ENCODE assay signal across 9 mouse cellular contexts in the genomic region with DNA sequence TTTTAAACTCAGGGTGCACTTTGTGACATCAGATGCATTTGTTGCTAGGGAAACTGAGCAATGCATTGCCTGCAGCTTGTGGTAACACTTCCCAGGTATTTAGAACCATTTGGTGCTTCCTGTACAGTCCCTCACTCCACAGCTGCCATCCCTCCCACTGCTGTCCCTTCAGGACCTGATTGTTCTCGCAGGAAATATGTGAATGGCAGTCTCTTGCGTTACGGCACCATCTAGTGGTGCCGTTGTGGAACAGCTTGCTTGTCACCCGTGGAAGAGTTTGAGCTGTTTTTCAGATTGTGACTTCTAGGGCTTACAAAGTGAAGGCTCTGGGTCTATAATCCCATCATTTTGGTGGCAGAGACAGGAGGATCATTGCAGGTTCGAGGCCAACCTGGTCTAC. TPM values are rescaled to one million over a fixed set of nuclear protein-coding genes. Genes with fewer than 3 reads are reported as not detected.
DNase-seq lines count a peak whose midpoint lies in the region; ATAC-seq and TF ChIP-seq lines count a peak whose summit lies in the region.
"Had no signal": no experiment of that assay in that cellular context is flagged by ENCODE, and none has a peak within 500 bp of the region (broad histone marks: within the 10 kb centered on the region; RNA-seq: fewer than 3 reads in every experiment).

No protein-coding gene starts in this region.

- TF ChIP-seq CTCF in heart, postnatal 0 days (IDR thresholded peaks at IDR 0.05; ENCODE audit: low read depth): peak; percentile 86
- TF ChIP-seq CTCF in MEL (IDR thresholded peaks at IDR 0.05 in 2 of 3, conservative IDR thresholded peaks at IDR 0.05 in 1 of 3; ENCODE audit: control insufficient read depth in 1 of 3, insufficient read depth in 1 of 3, low read depth in 2 of 3, low read length in 3 of 3, poor library complexity in 1 of 3, severe bottlenecking in 1 of 3): peak; percentile 49 to 68 (median 59)

- no peak for TF ChIP-seq POLR2A in MEL (IDR thresholded peaks at IDR 0.05; ENCODE audit: control insufficient read depth in 1 of 2, insufficient read depth in 1 of 2, low read depth in 1 of 2, low read length in 2 of 2, poor library complexity in 1 of 2)

- H3K9ac ChIP-seq in heart, postnatal 0 days (replicated peaks; ENCODE audit: low read depth, low read length): no peak overlapping the region
- H3K9ac ChIP-seq in heart, embryonic 12.5 days: no peak overlapping the region
- no peak overlapping the region for H3K9ac ChIP-seq in MEL (ENCODE audit: control insufficient read depth, low read depth, low read length, poor library complexity, severe bottlenecking)
- H3K9ac ChIP-seq in neural tube, embryonic 11.5 days (ENCODE audit: low read length): no peak overlapping the region

- no peak overlapping the region for H3K4me3 ChIP-seq in heart, postnatal 0 days (ENCODE audit: low read depth, low read length)
- H3K4me3 ChIP-seq in heart, embryonic 12.5 days: no peak overlapping the region
- no peak overlapping the region for H3K4me3 ChIP-seq in MEL (ENCODE audit: control insufficient read depth in 1 of 2, insufficient read depth in 1 of 2, low read depth in 2 of 2, low read length in 2 of 2)
- no peak overlapping the region for H3K4me3 ChIP-seq in neural tube, embryonic 11.5 days (ENCODE audit: low read depth, low read length)

- no peaks in the 10 kb centered on the region for H3K79me2 ChIP-seq in MEL (ENCODE audit: control insufficient read depth, insufficient read depth, low read length, poor library complexity)

- H3K9me3 ChIP-seq in heart, postnatal 0 days (replicated peaks; ENCODE audit: control insufficient read depth, low read length): no peaks in the 10 kb centered on the region
- no peaks in the 10 kb centered on the region for H3K9me3 ChIP-seq in heart, embryonic 12.5 days (replicated peaks)
- H3K9me3 ChIP-seq in MEL (replicated peaks; ENCODE audit: insufficient read depth, low read length): no peaks in the 10 kb centered on the region
- H3K9me3 ChIP-seq in neural tube, embryonic 11.5 days (ENCODE audit: control insufficient read depth, low read length): no peaks in the 10 kb centered on the region

- H3K4me1 ChIP-seq in heart, postnatal 0 days (ENCODE audit: control insufficient read depth, insufficient read depth): no peaks in the 10 kb centered on the region
- no peaks in the 10 kb centered on the region for H3K4me1 ChIP-seq in heart, embryonic 12.5 days (replicated peaks)
- no peaks in the 10 kb centered on the region for H3K4me1 ChIP-seq in MEL (ENCODE audit: control insufficient read depth in 1 of 2, insufficient read depth in 2 of 2, low read length in 2 of 2)
- H3K4me1 ChIP-seq in neural tube, embryonic 11.5 days (ENCODE audit: control insufficient read depth, insufficient read depth, low read length): no peaks in the 10 kb centered on the region

- peaks cover 5% of the 10 kb centered on the region; the same call in 1 of the 2 replicates for H3K27me3 ChIP-seq in heart, postnatal 0 days (ENCODE audit: control insufficient read depth, insufficient read depth, low read length)
- H3K27me3 ChIP-seq in heart, embryonic 12.5 days (replicated peaks): peaks cover 31% of the 10 kb centered on the region
- H3K27me3 ChIP-seq in MEL (ENCODE audit: control insufficient read depth in 1 of 2, insufficient read depth in 2 of 2, low read length in 2 of 2): no peaks in the 10 kb centered on the region
- H3K27me3 ChIP-seq in neural tube, embryonic 11.5 days (ENCODE audit: control insufficient read depth, insufficient read depth, low read length): no peaks in the 10 kb centered on the region

- TF ChIP-seq RAD21 in MEL (IDR thresholded peaks at IDR 0.05; ENCODE audit: low read depth, low read length): peak; percentile 55

- no peak overlapping the region for H3K27ac ChIP-seq in heart, postnatal 0 days (ENCODE audit: low read depth)
- H3K27ac ChIP-seq in heart, embryonic 12.5 days (ENCODE audit: poor library complexity, severe bottlenecking): no peak overlapping the region
- no peak overlapping the region for H3K27ac ChIP-seq in MEL (ENCODE audit: control insufficient read depth, low read depth, low read length)
- no peak overlapping the region for H3K27ac ChIP-seq in neural tube, embryonic 11.5 days (ENCODE audit: low read depth, low read length)

- peak; percentile 50 for DNase-seq in heart, postnatal 0 days (ENCODE audit: low spot score)
- peak; percentile 41 for DNase-seq in MEL (ENCODE audit: low read depth, low spot score)
- peak; percentile 9 for DNase-seq in cerebellum, adult 9-11 months
- peak; percentile 50 to 77 for DNase-seq in left cerebral cortex, postnatal 25 days (ENCODE audit: low spot score in 2 of 2)
- DNase-seq in neural tube, embryonic 11.5 days (ENCODE audit: low spot score): peak; percentile 73

- intact Hi-C loops in left cerebral cortex, postnatal 25 days (cut with DNase I): no loop called here

- no peak for ATAC-seq in heart, postnatal 0 days (ENCODE audit: insufficient read depth, low read depth)
- ATAC-seq in heart, embryonic 12.5 days (ENCODE audit: insufficient number of reproducible peaks, low FRiP score): no peak
- peak; percentile 62 to 75; a peak in 3 of 4 replicates for ATAC-seq in hematopoietic stem cell, adult 5-6 weeks (replicated peaks in 1 of 2; ENCODE audit: insufficient read depth in 1 of 2, low FRiP score in 2 of 2, low TSS enrichment in 1 of 2, low read depth in 1 of 2, poor library complexity in 2 of 2, severe bottlenecking in 2 of 2)
- no peak for ATAC-seq in neural tube, embryonic 11.5 days (ENCODE audit: insufficient read depth, low FRiP score, low TSS enrichment)
- ATAC-seq in erythroblast, adult 5-6 weeks (replicated peaks; ENCODE audit: low FRiP score, poor library complexity, severe bottlenecking): no peak

- H3K4me2 ChIP-seq in heart, postnatal 0 days (ENCODE audit: low read depth, low read length): no peak overlapping the region
- H3K4me2 ChIP-seq in heart, embryonic 12.5 days: no peak overlapping the region
- no peak overlapping the region for H3K4me2 ChIP-seq in neural tube, embryonic 11.5 days (ENCODE audit: low read depth)

- WGBS in heart, postnatal 0 days: 1% methylated on average over 6 of the region's 6 CpGs
- 4% methylated on average over 6 of the region's 6 CpGs for WGBS in heart, embryonic 12.5 days
- 5% methylated on average over 6 of the region's 6 CpGs for WGBS in neural tube, embryonic 11.5 days

- no peaks in the 10 kb centered on the region for H3K36me3 ChIP-seq in heart, postnatal 0 days (replicated peaks; ENCODE audit: control insufficient read depth, insufficient read depth, low read length)
- H3K36me3 ChIP-seq in heart, embryonic 12.5 days: no peaks in the 10 kb centered on the region
- no peaks in the 10 kb centered on the region for H3K36me3 ChIP-seq in MEL (ENCODE audit: control insufficient read depth in 1 of 2, insufficient read depth in 2 of 2, low read length in 2 of 2)
- H3K36me3 ChIP-seq in neural tube, embryonic 11.5 days (ENCODE audit: control insufficient read depth, insufficient read depth, low read length): no peaks in the 10 kb centered on the region

- TF ChIP-seq EP300 in heart, postnatal 0 days (IDR thresholded peaks at IDR 0.05; ENCODE audit: low read depth): no peak
- no peak for TF ChIP-seq EP300 in MEL (IDR thresholded peaks at IDR 0.05; ENCODE audit: low read depth in 1 of 2, low read length in 2 of 2)

TF ChIP-seq in MEL, 35 proteins besides CTCF, POLR2A, EP300 and RAD21:
- TF ChIP-seq RCOR1 (IDR thresholded peaks at IDR 0.05; ENCODE audit: low read depth, low read length): no peak
- peak; percentile 37; the same call in 1 of the 2 replicates for TF ChIP-seq SMC3 (IDR thresholded peaks at IDR 0.05; ENCODE audit: low read depth, low read length)
- TF ChIP-seq TAL1 (IDR thresholded peaks at IDR 0.05; ENCODE audit: low read length): no peak
- no peak for TF ChIP-seq POLR2AphosphoS5 (IDR thresholded peaks at IDR 0.05; ENCODE audit: borderline replicate concordance, low read depth, low read length)
- TF ChIP-seq ZC3H11A (IDR thresholded peaks at IDR 0.05; ENCODE audit: low read depth, low read length): peak; percentile 21; the same call in 1 of the 2 replicates
- no peak for TF ChIP-seq ZKSCAN1 (IDR thresholded peaks at IDR 0.05; ENCODE audit: low read depth, low read length)
- TF ChIP-seq CHD2 (IDR thresholded peaks at IDR 0.05; ENCODE audit: low read length): no peak
TF ChIP-seq in MEL: peak in this region for 2.

RNA-seq across cellular contexts. Expression of gene Piwil1, which starts 31.6 kb away (rescaled TPM):
- not detected in 2 replicates for total RNA-seq in heart, postnatal 0 days (2014; rRNA removed; ENCODE audit: low replicate concordance)
- polyA plus RNA-seq in heart, postnatal 0 days (2015; fragmentation: Nextera tagmentation; extraction: Ambion mirVana): not detected in 2 replicates
- not detected in 2 replicates for polyA plus RNA-seq in heart, embryonic 12.5 days (2016; fragmentation: Nextera tagmentation; extraction: Ambion mirVana)
- not detected in 2 replicates for total RNA-seq in MEL (2012; rRNA removed)
- polyA plus RNA-seq in MEL (2012; ENCODE audit: insufficient read depth in 1 of 2, insufficient read length in 2 of 2, low read depth in 1 of 2, low replicate concordance in 2 of 2, missing spikeins in 1 of 2): not detected
- not detected in 2 replicates for total RNA-seq in hematopoietic stem cell, adult 5-6 weeks (2017)
- under 1 TPM; 0.07 to 0.23 TPM for total RNA-seq in left cerebral cortex, postnatal 25 days (2021)
- polyA plus RNA-seq in neural tube, embryonic 11.5 days (2014; fragmentation: Nextera tagmentation; extraction: Ambion mirVana): not detected in 2 replicates
- total RNA-seq in erythroblast, adult 5-6 weeks (2015; ENCODE audit: low replicate concordance): not detected in 2 replicates
- total RNA-seq in erythroblast, adult 5-6 weeks (2017; ENCODE audit: low replicate concordance): not detected in 2 replicates
- polyA plus RNA-seq: liver, embryonic 16.5 days had no signal

Comparison
In these comparisons a context has a peak if more than half of its experiments do, and no peak if none do; other contexts are left out.
1. ATAC-seq: peak in hematopoietic stem cell, adult 5-6 weeks (2 of 2); none in heart, postnatal 0 days (single experiment), heart, embryonic 12.5 days (single experiment), neural tube, embryonic 11.5 days (single experiment) and erythroblast, adult 5-6 weeks (single experiment).
2. DNase-seq: peak in every context shown above with its lines; median percentile 73 in neural tube, embryonic 11.5 days; 64 in left cerebral cortex, postnatal 25 days; 50 in heart, postnatal 0 days; 41 in MEL; 9 in cerebellum, adult 9-11 months.